Comparison of ENCODE assay signal across 8 mouse cellular contexts in genomic region chr19:3322261-3322969, GRCm38 (mm10). TPM values are rescaled to one million over a fixed set of nuclear protein-coding genes. Genes with fewer than 3 reads are reported as not detected.
DNase-seq lines count a peak whose midpoint lies in the region; ATAC-seq and TF ChIP-seq lines count a peak whose summit lies in the region.

Gene Cpt1a, plus strand, starts transcription at chr19:3322334.

- H3ac ChIP-seq in C2C12 (ENCODE audit: control insufficient read depth, insufficient read length, low read depth), result peak within 1 kb of the TSS; percentile 83

- TF ChIP-seq POLR2A in thymus, adult 2 months (IDR thresholded peaks at IDR 0.05; ENCODE audit: control insufficient read depth, extremely low read depth, insufficient read depth, low read length, poor library complexity), result 0 out of 2 replicates have a peak, but pooled peaks have one; percentile 12

- no peak within 1 kb of the TSS for H3K27ac ChIP-seq in embryonic facial prominence, embryonic 13.5 days
- peak within 1 kb of the TSS; percentile 96 for H3K27ac ChIP-seq in heart, embryonic 12.5 days (ENCODE audit: poor library complexity, severe bottlenecking)
- H3K27ac ChIP-seq in kidney, embryonic 16.5 days (ENCODE audit: low read length), result peak within 1 kb of the TSS; percentile 47
- H3K27ac ChIP-seq in liver, embryonic 13.5 days, result peak within 1 kb of the TSS; percentile 60; the same call in 1 of the 2 replicates
- H3K27ac ChIP-seq in thymus, adult 2 months (ENCODE audit: control insufficient read depth, insufficient read depth, low read length), result peak within 1 kb of the TSS; percentile 43; the same call in 1 of the 2 replicates

- no peak for ATAC-seq in embryonic facial prominence, embryonic 13.5 days (ENCODE audit: insufficient number of reproducible peaks, insufficient read depth, low FRiP score, low TSS enrichment, low read depth)
- no peak for ATAC-seq in heart, embryonic 12.5 days (ENCODE audit: insufficient number of reproducible peaks, low FRiP score)
- ATAC-seq in kidney, embryonic 16.5 days (ENCODE audit: low FRiP score, low TSS enrichment), result no peak
- ATAC-seq in liver, embryonic 13.5 days (ENCODE audit: low read depth), result peak; percentile 21; the same call in 1 of the 2 replicates

- peak within 1 kb of the TSS; percentile 98 for H3K4me2 ChIP-seq in embryonic facial prominence, embryonic 13.5 days
- peak within 1 kb of the TSS; percentile 97 for H3K4me2 ChIP-seq in heart, embryonic 12.5 days
- H3K4me2 ChIP-seq in kidney, embryonic 16.5 days (replicated peaks; ENCODE audit: low read depth, low read length), result peak within 1 kb of the TSS; percentile 96
- peak within 1 kb of the TSS; percentile 99 for H3K4me2 ChIP-seq in liver, embryonic 13.5 days

- no peaks in the 10 kb centered on the region for H3K36me3 ChIP-seq in C2C12 (ENCODE audit: control insufficient read depth, insufficient read depth)
- no peaks in the 10 kb centered on the region for H3K36me3 ChIP-seq in embryonic facial prominence, embryonic 13.5 days
- H3K36me3 ChIP-seq in heart, embryonic 12.5 days, result no peaks in the 10 kb centered on the region
- no peaks in the 10 kb centered on the region for H3K36me3 ChIP-seq in kidney, embryonic 16.5 days (ENCODE audit: insufficient read depth, low read length)
- H3K36me3 ChIP-seq in liver, embryonic 13.5 days, result no peaks in the 10 kb centered on the region
- no peaks in the 10 kb centered on the region for H3K36me3 ChIP-seq in thymus, adult 2 months (ENCODE audit: control insufficient read depth, insufficient read depth, low read length)

- H3K79me3 ChIP-seq in C2C12 (ENCODE audit: low read depth), result peaks cover 10% of the 10 kb centered on the region

- peaks cover 23% of the 10 kb centered on the region for H3K79me2 ChIP-seq in C2C12 (ENCODE audit: control insufficient read depth, insufficient read depth)

- peak; percentile 62 for TF ChIP-seq CTCF in C2C12 (IDR thresholded peaks at IDR 0.05; ENCODE audit: control insufficient read depth, insufficient read depth, insufficient read length)
- TF ChIP-seq CTCF in thymus, adult 2 months (IDR thresholded peaks at IDR 0.05; ENCODE audit: borderline replicate concordance, control insufficient read depth, extremely low read depth, insufficient read depth, low read length, poor library complexity), result no peak

- peak within 1 kb of the TSS; percentile 72 for H3K9ac ChIP-seq in embryonic facial prominence, embryonic 13.5 days
- H3K9ac ChIP-seq in heart, embryonic 12.5 days, result peak within 1 kb of the TSS; percentile 81
- H3K9ac ChIP-seq in kidney, embryonic 16.5 days (replicated peaks; ENCODE audit: low read length), result peak within 1 kb of the TSS; percentile 71
- H3K9ac ChIP-seq in liver, embryonic 13.5 days, result peak within 1 kb of the TSS; percentile 78

- peaks cover 35% of the 10 kb centered on the region for H3K4me1 ChIP-seq in embryonic facial prominence, embryonic 13.5 days
- peaks cover 33% of the 10 kb centered on the region for H3K4me1 ChIP-seq in heart, embryonic 12.5 days (replicated peaks)
- H3K4me1 ChIP-seq in kidney, embryonic 16.5 days (ENCODE audit: insufficient read depth, low read length), result peaks cover 33% of the 10 kb centered on the region
- H3K4me1 ChIP-seq in liver, embryonic 13.5 days (replicated peaks), result peaks cover 66% of the 10 kb centered on the region
- H3K4me1 ChIP-seq in thymus, adult 2 months (replicated peaks; ENCODE audit: control insufficient read depth, insufficient read depth, low read length), result peaks cover 33% of the 10 kb centered on the region

- no peaks in the 10 kb centered on the region for H3K27me3 ChIP-seq in C2C12 (ENCODE audit: control insufficient read depth, insufficient read depth, insufficient read length)
- peaks cover 39% of the 10 kb centered on the region for H3K27me3 ChIP-seq in embryonic facial prominence, embryonic 13.5 days
- H3K27me3 ChIP-seq in heart, embryonic 12.5 days (replicated peaks), result no peaks in the 10 kb centered on the region
- no peaks in the 10 kb centered on the region; the same call in 1 of the 2 replicates for H3K27me3 ChIP-seq in kidney, embryonic 16.5 days (ENCODE audit: insufficient read depth, low read length)
- H3K27me3 ChIP-seq in liver, embryonic 13.5 days, result no peaks in the 10 kb centered on the region
- H3K27me3 ChIP-seq in thymus, adult 2 months (ENCODE audit: control insufficient read depth, insufficient read depth, low read length), result no peaks in the 10 kb centered on the region

- H3K4me3 ChIP-seq in C2C12 (ENCODE audit: insufficient read depth, poor library complexity, severe bottlenecking), result peak within 1 kb of the TSS; percentile 50
- H3K4me3 ChIP-seq in embryonic facial prominence, embryonic 13.5 days, result peak within 1 kb of the TSS; percentile 61
- H3K4me3 ChIP-seq in heart, embryonic 12.5 days, result peak within 1 kb of the TSS; percentile 57
- peak within 1 kb of the TSS; percentile 73 for H3K4me3 ChIP-seq in kidney, embryonic 16.5 days (ENCODE audit: low read length)
- H3K4me3 ChIP-seq in liver, embryonic 13.5 days (replicated peaks), result peak within 1 kb of the TSS; percentile 70
- H3K4me3 ChIP-seq in thymus, adult 2 months (ENCODE audit: control insufficient read depth, insufficient read depth, low read length), result peak within 1 kb of the TSS; percentile 47

- 3% methylated on average over 26 of the region's 26 CpGs for WGBS in embryonic facial prominence, embryonic 13.5 days
- 3% methylated on average over 26 of the region's 26 CpGs for WGBS in heart, embryonic 12.5 days
- WGBS in kidney, embryonic 16.5 days, result 3% methylated on average over 26 of the region's 26 CpGs
- WGBS in liver, embryonic 13.5 days (ENCODE audit: insufficient replicate concordance), result 1% methylated on average over 26 of the region's 26 CpGs
- under 1% methylated on average over 26 of the region's 26 CpGs for WGBS in thymus, adult 2 months

- no peaks in the 10 kb centered on the region for H3K9me3 ChIP-seq in embryonic facial prominence, embryonic 13.5 days
- H3K9me3 ChIP-seq in heart, embryonic 12.5 days (replicated peaks), result no peaks in the 10 kb centered on the region
- H3K9me3 ChIP-seq in kidney, embryonic 16.5 days (ENCODE audit: low read length), result no peaks in the 10 kb centered on the region
- H3K9me3 ChIP-seq in liver, embryonic 13.5 days (replicated peaks), result no peaks in the 10 kb centered on the region

- DNase-seq in adipocyte (ENCODE audit: low spot score), result peak; percentile 44
- DNase-seq in liver, embryonic 13.5 days, result peak; percentile 58
- peak; percentile 47 to 64 for DNase-seq in natural killer cell, adult 2 months (ENCODE audit: low spot score in 2 of 2)
- DNase-seq in thymus, adult 2 months, result peak; percentile 66

TF ChIP-seq in C2C12, 6 proteins besides CTCF, POLR2A, EP300 and RAD21:
- no peak for TF ChIP-seq CEBPB (IDR thresholded peaks at IDR 0.05; ENCODE audit: low read depth)

RNA-seq across cellular contexts. Expression of gene Cpt1a, which starts in this region (rescaled TPM):
- polyA plus RNA-seq in C2C12 (2012; fragmentation: generic; extraction: Trizol), result 56.7 TPM
- 14.4 and 16.7 TPM in 2 replicates for polyA plus RNA-seq in embryonic facial prominence, embryonic 13.5 days (2015; fragmentation: Nextera tagmentation; extraction: Ambion mirVana)
- polyA plus RNA-seq in heart, embryonic 12.5 days (2016; fragmentation: Nextera tagmentation; extraction: Ambion mirVana), result 22.3 and 22.4 TPM in 2 replicates
- polyA plus RNA-seq in kidney, embryonic 16.5 days (2015; fragmentation: Nextera tagmentation; extraction: Ambion mirVana), result 44.5 and 46.4 TPM in 2 replicates
- polyA plus RNA-seq in liver, embryonic 13.5 days (2015; fragmentation: Nextera tagmentation; extraction: Ambion mirVana), result 6.6 and 7.2 TPM in 2 replicates
- 69.6 and 75.7 TPM in 2 replicates for polyA plus RNA-seq in thymus, adult 2 months (2012; rRNA removed)
